Mouse (Mus musculus) midbrain, embryonic 10.5 days (tissue): Measurements from ENCODE around the gene Tnrc18. TPM values are rescaled to one million over a fixed set of nuclear protein-coding genes. Genes with fewer than 3 reads are reported as not detected.

Experiments used
- DNase-seq: peaks from one replicate; pipeline ENCODE4 v3.0.0-alpha.2; 2017; ENCODE audit warnings: low spot score
- H3K27ac ChIP-seq: fragments of 300-500 bp; sonication (generic); replicated peaks from 2 replicates; pipeline ENCODE4 v1.5.1; 2016; ENCODE audit warnings: mild to moderate bottlenecking
- H3K27me3 ChIP-seq: fragments of 300-500 bp; sonication (generic); 2 replicates; pipeline ENCODE4 v1.6.1; 2016; ENCODE audit warnings: low read depth, mild to moderate bottlenecking; ENCODE audit not compliant: poor library complexity, severe bottlenecking
- H3K36me3 ChIP-seq: fragments of 300-500 bp; sonication (generic); 2 replicates; pipeline ENCODE4 v1.6.1; 2016; ENCODE audit warnings: mild to moderate bottlenecking, moderate library complexity
- H3K4me1 ChIP-seq: fragments of 300-500 bp; sonication (generic); 2 replicates; pipeline ENCODE4 v1.6.1; 2016
- H3K4me3 ChIP-seq: fragments of 300-500 bp; sonication (generic); 2 replicates; pipeline ENCODE4 v1.5.1; 2016; ENCODE audit warnings: mild to moderate bottlenecking, moderate library complexity
- H3K9me3 ChIP-seq: fragments of 300-500 bp; sonication (generic); replicated peaks from 2 replicates; pipeline ENCODE4 v1.6.1; 2016; ENCODE audit warnings: mild to moderate bottlenecking
- whole genome bisulfite sequencing: fragments of 180-500 bp; shearing (Covaris S2); methylation state at CpG from one replicate; pipeline ENCODE4 v1.1.7; 2016; 5-methylcytosine and 5-hydroxymethylcytosine counted together
- polyA plus RNA-seq: library from polyadenylated mRNA; unstranded; fragments of >200 nt; fragmentation: Nextera tagmentation; extraction: Ambion mirVana; gene quantifications from 2 replicates; pipeline ENCODE4 v1.2.1, GENCODE M21; 2016

Tnrc18 gene
- 18.7 and 23.2 TPM in 2 replicates for polyA plus RNA-seq

DNA sequence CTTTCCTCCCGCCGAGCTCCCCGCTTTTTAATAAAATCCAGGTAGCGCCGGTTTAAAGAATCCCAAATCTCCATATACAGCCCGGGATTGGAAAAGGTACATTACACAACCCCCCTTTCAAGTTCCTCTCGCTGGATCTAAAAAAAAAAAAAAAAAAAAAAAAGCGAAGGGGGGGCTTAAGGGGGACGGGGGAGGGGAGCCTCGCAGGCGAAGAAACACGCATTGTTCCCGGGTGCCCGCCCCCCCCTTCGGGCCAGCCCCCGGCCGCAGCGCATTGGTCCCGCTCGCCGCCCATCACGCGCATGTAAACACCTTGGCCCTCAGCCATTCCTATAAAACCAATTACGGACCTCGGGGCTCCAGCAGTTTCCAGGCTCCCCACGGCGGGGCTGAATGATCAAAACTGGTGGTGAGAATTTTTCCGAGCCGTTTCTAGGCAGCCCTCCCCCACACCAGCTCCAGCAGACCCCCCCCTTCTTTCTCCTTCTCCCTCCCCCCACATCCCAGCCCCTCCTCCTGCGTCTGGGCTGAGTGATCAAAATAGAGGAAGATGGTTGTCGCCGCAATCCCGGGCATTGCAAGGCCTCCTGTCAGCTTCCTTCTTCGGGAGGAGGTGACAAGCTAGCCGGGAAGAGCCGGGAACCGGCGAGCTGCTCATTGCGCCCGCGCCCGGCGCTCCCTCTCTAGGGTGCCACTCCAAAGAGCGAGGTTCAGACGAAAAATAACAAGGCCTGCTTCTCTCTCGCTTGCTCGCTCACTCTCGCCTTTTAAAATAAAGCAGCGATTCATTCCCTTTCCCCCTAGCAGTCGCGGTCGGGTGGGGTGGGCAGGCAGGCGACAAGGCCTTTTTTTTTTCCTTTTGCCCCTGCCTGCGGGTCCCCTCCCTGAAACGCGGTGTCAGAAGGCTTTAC is at the start of gene Tnrc18:
Tnrc18 (minus strand) TSS at position 139 of the 911 bp plus-strand sequence.
- peaks cover 42% of the 10 kb centered on the region for H3K4me1 ChIP-seq
- WGBS, result under 1% methylated on average over 56 of the region's 56 CpGs
- no peaks in the 10 kb centered on the region for H3K9me3 ChIP-seq
- H3K36me3 ChIP-seq, result peaks cover 10% of the 10 kb centered on the region
- DNase-seq, result peak; percentile 99
- H3K4me3 ChIP-seq, result peak within 1 kb of the TSS; percentile 99
- no peaks in the 10 kb centered on the region for H3K27me3 ChIP-seq
- H3K27ac ChIP-seq, result peak within 1 kb of the TSS; percentile 100

GRCm38 (mm10) chr5:142857763-142858229 is 40.3 kb upstream of the Tnrc18 start:
- peaks cover 12% of the 10 kb centered on the region for H3K4me1 ChIP-seq
- no peaks in the 10 kb centered on the region for H3K36me3 ChIP-seq
- DNase-seq, result no peak
- H3K27me3 ChIP-seq, result no peaks in the 10 kb centered on the region
- H3K4me3 ChIP-seq, result no peak overlapping the region
- peaks cover 7% of the 10 kb centered on the region for H3K9me3 ChIP-seq
- no peak overlapping the region for H3K27ac ChIP-seq
- WGBS, result 64% methylated on average over 16 of the region's 16 CpGs

- Histone ChIP-seq H3K36me3 (no peaks in the 10 kb centered on the region), H3K4me3 (no peak overlapping the region), H3K27me3 (no peaks in the 10 kb centered on the region), H3K4me1 (peaks cover 15% of the 10 kb centered on the region), H3K27ac (no peak overlapping the region), H3K9me3 (peaks cover 7% of the 10 kb centered on the region)
- DNase-seq, result no peak
- WGBS, result 75% methylated on average over 4 of the region's 4 CpGs
Measured at GRCm38 (mm10) chr5:142856408-142856807, 38.9 kb upstream of the Tnrc18 start.

GRCm38 (mm10) chr5:142854877-142855276 is 37.4 kb upstream of the Tnrc18 start:
- Histone ChIP-seq H3K4me1 (peaks cover 23% of the 10 kb centered on the region), H3K9me3 (peaks cover 7% of the 10 kb centered on the region), H3K4me3 (no peak overlapping the region), H3K27me3 (no peaks in the 10 kb centered on the region), H3K36me3 (no peaks in the 10 kb centered on the region), H3K27ac (no peak overlapping the region)
- peak; percentile 57 for DNase-seq
- 80% methylated on average over 10 of the region's 10 CpGs for WGBS

DNA sequence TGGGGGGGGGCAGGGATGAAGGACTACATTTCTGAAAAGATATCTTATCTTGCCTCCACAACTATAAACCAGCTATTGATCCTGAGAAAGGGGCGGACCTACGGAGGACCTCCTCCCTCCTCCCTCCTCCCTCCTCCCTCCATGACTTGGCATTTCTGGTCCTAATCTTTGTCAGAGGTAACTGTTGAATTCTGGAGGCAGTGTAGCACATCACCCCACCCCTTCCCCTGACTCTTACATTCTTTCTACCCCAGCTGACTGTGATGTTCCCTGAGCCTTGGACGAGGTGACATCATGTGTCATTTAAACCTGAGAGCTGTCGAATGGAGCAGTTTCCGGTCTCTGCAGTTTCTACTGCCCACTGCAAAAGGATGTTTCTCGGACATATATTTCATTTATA is 36.1 kb upstream of the Tnrc18 start:
- DNase-seq, result no peak
- peaks cover 23% of the 10 kb centered on the region for H3K4me1 ChIP-seq
- H3K27ac ChIP-seq, result no peak overlapping the region
- H3K27me3 ChIP-seq, result no peaks in the 10 kb centered on the region
- no peaks in the 10 kb centered on the region for H3K36me3 ChIP-seq
- 88% methylated on average over 6 of the region's 6 CpGs for WGBS
- H3K9me3 ChIP-seq, result peaks cover 7% of the 10 kb centered on the region
- H3K4me3 ChIP-seq, result no peak overlapping the region

- H3K27ac ChIP-seq, result no peak overlapping the region
Measured at GRCm38 (mm10) chr5:142851681-142852049, 34.2 kb upstream of the Tnrc18 start.

DNA sequence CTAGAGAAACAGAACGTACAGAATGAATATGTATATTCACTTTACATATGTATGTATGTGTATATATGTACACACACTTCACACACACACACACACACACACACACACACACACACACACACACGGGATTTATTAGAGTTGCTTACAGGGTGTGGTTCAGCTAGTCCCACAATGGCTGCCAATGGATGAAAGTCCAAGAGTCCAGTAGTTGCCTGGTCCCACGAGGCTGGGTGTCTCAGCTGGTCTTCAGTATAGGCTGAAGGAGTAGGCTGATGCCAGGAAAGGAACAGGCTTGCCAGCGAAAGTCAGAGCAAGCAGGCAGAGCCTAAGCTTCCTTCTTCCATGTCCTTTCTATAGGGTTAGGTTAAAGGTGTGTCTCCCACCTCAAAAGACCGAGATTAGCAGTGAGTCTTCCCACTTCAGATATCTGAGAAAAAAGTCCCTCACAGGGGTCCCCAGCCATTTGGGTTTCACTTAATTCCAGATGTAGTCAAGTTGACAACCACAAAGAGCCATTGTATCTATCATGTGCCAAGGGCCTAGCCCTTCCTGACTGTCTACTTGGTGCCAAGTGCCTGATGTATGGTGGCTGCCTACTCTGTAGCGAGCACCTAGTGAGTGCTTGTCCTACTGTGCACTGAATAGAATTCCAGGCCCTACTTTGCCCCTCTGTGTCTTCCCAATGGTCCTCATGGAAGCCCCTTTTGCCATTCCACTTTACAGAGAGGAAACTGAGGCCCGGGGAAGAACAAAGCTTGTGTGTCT is 33.6 kb upstream of the Tnrc18 start:
- WGBS, result 86% methylated on average over 7 of the region's 7 CpGs
- H3K9me3 ChIP-seq, result no peaks in the 10 kb centered on the region; the same call in 1 of the 2 replicates
- no peaks in the 10 kb centered on the region for H3K36me3 ChIP-seq
- H3K4me3 ChIP-seq, result no peak overlapping the region
- H3K27me3 ChIP-seq, result no peaks in the 10 kb centered on the region
- H3K27ac ChIP-seq, result no peak overlapping the region
- H3K4me1 ChIP-seq, result peaks cover 15% of the 10 kb centered on the region
- no peak for DNase-seq

More at GRCm38 (mm10) chr5:142851681-142852049, 34.2 kb upstream of the Tnrc18 start:
- H3K27me3 ChIP-seq, result no peaks in the 10 kb centered on the region
- H3K36me3 ChIP-seq, result no peaks in the 10 kb centered on the region
- peaks cover 15% of the 10 kb centered on the region for H3K4me1 ChIP-seq
- 75% methylated on average over 5 of the region's 5 CpGs for WGBS
- peaks cover 6% of the 10 kb centered on the region for H3K9me3 ChIP-seq
- no peak for DNase-seq
- no peak overlapping the region for H3K4me3 ChIP-seq

DNA sequence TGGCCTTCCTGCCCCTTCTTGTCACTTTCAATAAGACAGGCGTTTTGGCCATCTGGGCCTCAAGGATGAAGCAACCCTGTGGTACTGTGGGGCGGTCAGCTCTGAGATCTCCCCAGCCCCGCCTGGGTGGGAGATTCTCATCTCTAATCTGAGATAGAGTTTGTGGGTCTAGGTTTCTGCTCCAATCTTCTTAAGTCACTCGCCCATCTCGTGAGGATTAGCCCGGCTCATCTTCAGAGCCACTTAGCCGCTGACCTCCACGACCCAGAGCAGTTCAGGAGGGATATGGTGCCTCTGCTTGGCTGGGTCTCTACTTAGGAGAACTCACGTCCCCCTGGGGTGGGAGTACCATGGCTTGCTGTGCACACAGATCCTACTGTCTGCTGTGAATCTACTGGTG is 33.0 kb upstream of the Tnrc18 start:
- WGBS, result 57% methylated on average over 9 of the region's 9 CpGs
- Histone ChIP-seq H3K27me3 (no peaks in the 10 kb centered on the region), H3K27ac (no peak overlapping the region), H3K4me3 (no peak overlapping the region), H3K4me1 (peaks cover 15% of the 10 kb centered on the region), H3K36me3 (no peaks in the 10 kb centered on the region), H3K9me3 (no peaks in the 10 kb centered on the region)
- no peak for DNase-seq

- H3K9me3 ChIP-seq, result no peaks in the 10 kb centered on the region
- H3K27me3 ChIP-seq, result no peaks in the 10 kb centered on the region
- DNase-seq, result no peak
- H3K4me3 ChIP-seq, result no peak overlapping the region
- no peaks in the 10 kb centered on the region for H3K36me3 ChIP-seq
- 95% methylated on average over 7 of the region's 7 CpGs for WGBS
- peaks cover 11% of the 10 kb centered on the region for H3K4me1 ChIP-seq
- no peak overlapping the region for H3K27ac ChIP-seq
Measured at GRCm38 (mm10) chr5:142848911-142849310, 31.4 kb upstream of the Tnrc18 start.

DNA sequence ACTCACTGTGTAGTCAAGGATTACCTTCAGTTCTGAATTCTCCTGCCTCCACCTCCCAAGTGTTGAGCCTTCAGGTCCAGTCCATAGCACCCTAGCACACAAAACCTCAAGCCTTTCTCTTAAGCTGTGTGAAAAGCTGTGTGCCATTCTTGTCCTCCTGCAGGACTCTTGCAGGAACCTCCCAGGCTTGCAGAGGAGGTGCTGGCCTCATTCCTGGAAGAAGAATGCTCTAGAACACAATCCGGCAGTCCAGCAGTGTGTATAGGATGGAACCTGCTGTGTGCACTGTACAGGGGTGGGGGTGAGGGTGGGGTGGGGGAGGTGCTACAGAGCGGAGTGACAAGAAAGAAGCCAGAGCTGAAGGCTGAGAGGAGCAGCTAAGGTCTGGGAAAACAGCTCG is 30.7 kb upstream of the Tnrc18 start:
- DNase-seq, result no peak
- Histone ChIP-seq H3K27me3 (no peaks in the 10 kb centered on the region), H3K27ac (no peak overlapping the region), H3K9me3 (no peaks in the 10 kb centered on the region), H3K4me3 (no peak overlapping the region), H3K36me3 (no peaks in the 10 kb centered on the region), H3K4me1 (peaks cover 11% of the 10 kb centered on the region)
- WGBS, result 90% methylated on average over 3 of the region's 3 CpGs

- no peak for DNase-seq
- peaks cover 12% of the 10 kb centered on the region for H3K4me1 ChIP-seq
- 61% methylated on average over 8 of the region's 8 CpGs for WGBS
- no peaks in the 10 kb centered on the region for H3K9me3 ChIP-seq
- H3K27ac ChIP-seq, result no peak overlapping the region
- H3K36me3 ChIP-seq, result no peaks in the 10 kb centered on the region
- H3K4me3 ChIP-seq, result no peak overlapping the region
- no peaks in the 10 kb centered on the region for H3K27me3 ChIP-seq
Measured at GRCm38 (mm10) chr5:142844467-142844866, 27.0 kb upstream of the Tnrc18 start.

GRCm38 (mm10) chr5:142842137-142842642 is 24.7 kb upstream of the Tnrc18 start:
- no peak overlapping the region for H3K4me3 ChIP-seq

More at GRCm38 (mm10) chr5:142842137-142842642, 24.7 kb upstream of the Tnrc18 start:
- H3K9me3 ChIP-seq, result no peaks in the 10 kb centered on the region
- 17% methylated on average over 7 of the region's 7 CpGs for WGBS
- H3K27me3 ChIP-seq, result no peaks in the 10 kb centered on the region
- H3K36me3 ChIP-seq, result no peaks in the 10 kb centered on the region
- peak overlapping the region; percentile 76 for H3K27ac ChIP-seq
- H3K4me1 ChIP-seq, result peaks cover 12% of the 10 kb centered on the region
- peak; percentile 55 for DNase-seq
